Mouse (Mus musculus) CH12.LX (cell line): ENCODE data around the gene Shisa7. TPM values are rescaled to one million over a fixed set of nuclear protein-coding genes. Genes with fewer than 3 reads are reported as not detected.

Source experiments
- DNase-seq: peaks from one replicate; pipeline ENCODE4 v3.0.0-alpha.2; 2013; ENCODE audit errors: extremely low read depth
- H3K27ac ChIP-seq: 2 replicates; pipeline ENCODE4 v1.5.1; 2012; ENCODE audit warnings: low read depth, mild to moderate bottlenecking, control low read depth, moderate library complexity; ENCODE audit not compliant: insufficient read depth
- H3K27me3 ChIP-seq: replicated peaks from 2 replicates; pipeline ENCODE3; 2012; ENCODE audit warnings: inconsistent platforms
- H3K36me3 ChIP-seq, 2 experiments: replicated peaks in 1 of 2; 2 replicates each; pipeline versions ENCODE3 to v1.6.1; 2012; ENCODE audit warnings: inconsistent platforms in 1 of 2, low read length in 1 of 2, mild to moderate bottlenecking in 1 of 2, mixed read lengths in 1 of 2, moderate library complexity in 1 of 2; ENCODE audit not compliant: control insufficient read depth in 1 of 2, insufficient read depth in 1 of 2
- H3K4me1 ChIP-seq, 2 experiments: 2 replicates each; pipeline ENCODE4 v1.6.1; 2012; ENCODE audit warnings: inconsistent platforms in 1 of 2, moderate library complexity in 1 of 2; ENCODE audit not compliant: insufficient read depth in 2 of 2, control insufficient read depth in 1 of 2
- H3K4me2 ChIP-seq: 2 replicates; pipeline ENCODE4 v1.6.1; 2012; ENCODE audit warnings: low read depth, mild to moderate bottlenecking, control low read depth; ENCODE audit not compliant: poor library complexity, insufficient read depth, severe bottlenecking
- H3K4me3 ChIP-seq, 3 experiments: fragments of 150-350 bp in 1 of 3; sonication (generic) in 1 of 3; replicated peaks in 1 of 3; 2 replicates each; pipeline versions ENCODE3 to v1.5.1; 2011 to 2012; ENCODE audit warnings: low read depth in 2 of 3, low read length in 2 of 3, mild to moderate bottlenecking in 2 of 3, moderate library complexity in 2 of 3, control low read depth in 1 of 3, improper control_type of control experiment in 1 of 3, inconsistent platforms in 1 of 3, mixed read lengths in 1 of 3; ENCODE audit not compliant: poor library complexity in 1 of 3
- H3K79me2 ChIP-seq: replicated peaks from 2 replicates; pipeline ENCODE4 v1.6.1; 2012; ENCODE audit warnings: mild to moderate bottlenecking, moderate library complexity; ENCODE audit not compliant: control insufficient read depth, poor library complexity, insufficient read depth, severe bottlenecking; ENCODE audit errors: extremely low read depth
- H3K9ac ChIP-seq: 2 replicates; pipeline ENCODE4 v1.6.1; 2012; ENCODE audit warnings: low read depth, mild to moderate bottlenecking, control low read depth, moderate library complexity; ENCODE audit not compliant: insufficient read depth
- H3K9me3 ChIP-seq: replicated peaks from 2 replicates; pipeline ENCODE3; 2012; ENCODE audit warnings: low read length, inconsistent platforms, mixed read lengths
- ELF1 ChIP-seq: IDR thresholded peaks from 2 replicates; pipeline ENCODE4 v1.6.1; 2014; ENCODE audit warnings: low read depth, mild to moderate bottlenecking, inconsistent platforms, low read length, improper control_type of control experiment
- EP300 ChIP-seq: IDR thresholded peaks from 2 replicates; pipeline ENCODE4 v1.6.1; 2011; ENCODE audit warnings: low read length, improper control_type of control experiment
- HCFC1 ChIP-seq: IDR thresholded peaks from 2 replicates; pipeline ENCODE4 v1.6.1; 2012; ENCODE audit warnings: low read depth, mild to moderate bottlenecking, inconsistent platforms, low read length, improper control_type of control experiment
- IRF4 ChIP-seq: IDR thresholded peaks from 2 replicates; pipeline ENCODE4 v1.6.1; 2014; ENCODE audit warnings: low read depth, mild to moderate bottlenecking, inconsistent platforms, low read length, improper control_type of control experiment
- JUN ChIP-seq: IDR thresholded peaks from 2 replicates; pipeline ENCODE4 v1.6.1; 2011; ENCODE audit warnings: low read depth, mild to moderate bottlenecking, low read length, improper control_type of control experiment, moderate library complexity; ENCODE audit not compliant: insufficient read depth
- JUND ChIP-seq: conservative IDR thresholded peaks from 2 replicates; pipeline ENCODE4 v1.6.1; 2011; ENCODE audit warnings: low read depth, low read length, improper control_type of control experiment
- MEF2A ChIP-seq: IDR thresholded peaks from 2 replicates; pipeline ENCODE4 v1.6.1; 2014; ENCODE audit warnings: low read depth, mild to moderate bottlenecking, inconsistent platforms, low read length, improper control_type of control experiment, borderline replicate concordance
- NRF1 ChIP-seq: IDR thresholded peaks from 2 replicates; pipeline ENCODE4 v1.6.1; 2014; ENCODE audit warnings: low read depth, mild to moderate bottlenecking, inconsistent platforms, low read length, improper control_type of control experiment, moderate library complexity
- PAX5 ChIP-seq: IDR thresholded peaks from 2 replicates; pipeline ENCODE4 v1.6.1; 2012; ENCODE audit warnings: low read length, inconsistent platforms, mixed read lengths
- POLR2A ChIP-seq: IDR thresholded peaks from 2 replicates; pipeline ENCODE4 v1.6.1; 2011; ENCODE audit warnings: low read depth, mild to moderate bottlenecking, improper control_type of control experiment, low read length
- POLR2AphosphoS2 ChIP-seq: IDR thresholded peaks from 2 replicates; pipeline ENCODE4 v1.6.1; 2011; ENCODE audit warnings: low read depth, low read length, improper control_type of control experiment
- RCOR1 ChIP-seq: conservative IDR thresholded peaks from 2 replicates; pipeline ENCODE4 v1.6.1; 2012; ENCODE audit warnings: low read depth, mild to moderate bottlenecking, inconsistent platforms, low read length, improper control_type of control experiment
- SMC3 ChIP-seq: IDR thresholded peaks from 2 replicates; pipeline ENCODE4 v1.6.1; 2011; ENCODE audit warnings: low read depth, low read length, improper control_type of control experiment
- UBTF ChIP-seq: IDR thresholded peaks from 2 replicates; pipeline ENCODE4 v1.6.1; 2012; ENCODE audit warnings: low read depth, mild to moderate bottlenecking, inconsistent platforms, low read length, improper control_type of control experiment, moderate library complexity
- USF1 ChIP-seq: IDR thresholded peaks from 2 replicates; pipeline ENCODE4 v1.6.1; 2014; ENCODE audit warnings: low read depth, mild to moderate bottlenecking, inconsistent platforms, low read length, improper control_type of control experiment
- ZC3H11A ChIP-seq: IDR thresholded peaks from 2 replicates; pipeline ENCODE4 v1.6.1; 2012; ENCODE audit warnings: low read depth, mild to moderate bottlenecking, inconsistent platforms, low read length, improper control_type of control experiment
- ZKSCAN1 ChIP-seq: IDR thresholded peaks from 2 replicates; pipeline ENCODE4 v1.6.1; 2012; ENCODE audit warnings: low read depth, inconsistent platforms, low read length, improper control_type of control experiment, borderline replicate concordance
- dilution Hi-C: fragments of 300-500 bp; cut with MboI; formaldehyde crosslinking; loops from 2 replicates; pipeline ENCODE4 v1.14.3; 2020; ENCODE audit warnings: low sequenced_read_pairs; ENCODE audit not compliant: extremely low pct_unique_long_range_greater_than_20kb, extremely low pct_ligation_motif_present
- in situ Hi-C: fragments of 300-500 bp; cut with MboI; formaldehyde crosslinking; loops from 3 replicates; pipeline ENCODE4 v1.14.3; 2019; ENCODE audit warnings: low sequenced_read_pairs, low pct_ligation_motif_present, low pct_unique_long_range_greater_than_20kb, mixed read lengths
- polyA plus RNA-seq: library from polyadenylated mRNA; unstranded; fragments of >175 nt; gene quantifications from 2 replicates; pipeline ENCODE4 v1.2.1, GENCODE M21; 2012; ENCODE audit warnings: low read depth; ENCODE audit not compliant: insufficient read length
- total RNA-seq, 2 experiments: library from RNA; depleted of rRNA; stranded (reverse); fragments of 300-350 nt in 1 of 2; fragments of >200 nt in 1 of 2; gene quantifications; 2 replicates each; pipeline ENCODE4 v1.2.3; 2012 to 2014

The Shisa7 gene
- total and polyA plus RNA-seq, 3 experiments = not detected

DNA sequence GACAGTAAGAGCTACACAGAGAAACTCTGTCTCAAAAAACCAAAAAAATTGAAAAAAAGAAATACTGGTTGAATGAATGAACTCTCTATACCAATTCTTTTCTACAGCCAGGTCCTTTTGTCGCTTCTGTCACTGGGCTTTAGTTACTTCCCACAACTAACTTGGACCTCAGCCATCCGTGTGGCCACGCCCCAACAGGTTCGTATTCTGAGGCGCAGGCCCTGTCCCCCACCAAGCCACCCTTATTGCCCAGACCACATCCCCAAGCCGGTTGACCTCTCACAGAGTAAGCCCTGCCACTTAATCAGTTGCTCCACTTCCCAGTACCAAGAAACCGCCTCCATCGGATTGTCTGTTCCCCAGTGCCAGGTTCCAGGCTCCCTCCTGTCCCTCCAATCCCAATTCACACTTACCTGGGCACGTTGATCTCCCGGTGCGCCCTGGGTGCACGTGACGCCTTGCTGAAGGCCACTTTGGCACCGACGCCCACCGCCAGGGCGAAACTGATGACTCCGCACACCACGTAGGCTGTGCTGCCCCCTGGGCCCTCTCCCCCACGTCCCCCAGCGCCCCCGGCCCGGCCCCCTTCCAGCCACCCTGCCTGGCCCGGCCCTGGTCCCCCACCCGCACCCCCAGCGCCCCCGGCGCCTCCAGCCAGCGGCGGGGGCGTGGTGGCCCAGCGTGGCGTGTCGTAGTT is 8.7 kb downstream of the Shisa7 start:
- no peaks in the 10 kb centered on the region for H3K9me3 ChIP-seq
- no peaks in the 10 kb centered on the region for H3K4me1 ChIP-seq
- H3K4me3 ChIP-seq = no peak overlapping the region
- no peak overlapping the region for H3K9ac ChIP-seq
- no peak for TF ChIP-seq HCFC1
- TF ChIP-seq RCOR1 = no peak
- TF ChIP-seq ELF1 = no peak
- TF ChIP-seq PAX5 = no peak
- TF ChIP-seq USF1 = no peak
- TF ChIP-seq UBTF = no peak
- TF ChIP-seq POLR2AphosphoS2 = no peak
- no peak for TF ChIP-seq MEF2A
- TF ChIP-seq ZC3H11A = no peak
- no peak for TF ChIP-seq ZKSCAN1
- TF ChIP-seq EP300 = no peak
- TF ChIP-seq SMC3 = no peak
- TF ChIP-seq POLR2A = no peak
- TF ChIP-seq JUND = no peak
- no peaks in the 10 kb centered on the region for H3K36me3 ChIP-seq
- dilution Hi-C loops = no loop called here
- peaks cover 85% of the 10 kb centered on the region for H3K27me3 ChIP-seq
- in situ Hi-C loops = no loop called here
- H3K79me2 ChIP-seq = no peaks in the 10 kb centered on the region
- H3K27ac ChIP-seq = no peak overlapping the region
- DNase-seq = no peak
- H3K4me2 ChIP-seq = no peak overlapping the region

DNA sequence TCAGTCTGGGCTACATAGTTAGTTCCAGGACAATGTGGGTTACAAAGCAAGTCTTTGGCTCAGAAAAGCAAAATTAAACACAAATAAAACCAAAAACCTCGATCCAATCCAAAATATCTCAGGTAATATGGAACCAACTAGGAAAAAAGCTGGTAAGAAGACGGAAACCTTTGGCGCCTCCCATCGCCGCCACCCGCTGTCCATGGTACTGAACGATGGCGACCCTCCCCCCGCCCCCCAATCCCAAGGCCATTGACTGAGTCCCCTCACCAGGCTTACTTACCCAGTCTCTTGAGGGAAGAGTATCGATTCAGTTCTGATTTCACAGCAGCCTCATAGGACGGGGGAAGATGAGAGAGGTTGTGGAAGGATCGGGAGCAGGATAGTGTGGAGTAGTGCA is 14.0 kb downstream of the Shisa7 start:
- dilution Hi-C loops = no loop called here

More for the DNA sequence above, 14.0 kb downstream of the Shisa7 start:
- Histone ChIP-seq H3K9me3 (no peaks in the 10 kb centered on the region), H3K4me2 (no peak overlapping the region), H3K27me3 (peaks cover 90% of the 10 kb centered on the region)
- TF ChIP-seq IRF4 (no peak), USF1 (no peak), NRF1 (no peak), JUN (no peak), RCOR1 (no peak), ELF1 (no peak), POLR2AphosphoS2 (no peak)
- TF ChIP-seq, all 38 proteins: peak for 0
- DNase-seq = no peak
- Histone ChIP-seq H3K4me3 (no peak overlapping the region), H3K9ac (no peak overlapping the region), H3K79me2 (no peaks in the 10 kb centered on the region), H3K36me3 (no peaks in the 10 kb centered on the region), H3K27ac (no peak overlapping the region), H3K4me1 (no peaks in the 10 kb centered on the region)
- in situ Hi-C loops = no loop called here
